Mouse (Mus musculus): ENCODE measurements at regions not wholly inside any gene's neighbourhood (a gene's known extent, or its start where the extent isn't known, plus 50 kb on each side); places are given as distances from the start of the nearest gene placed in this dataset.
"Not testable (repeated sequence)": the region's sequence is repeated elsewhere in the genome, so short reads cannot be mapped to it uniquely, and the experiment has no call there.

GRCm38 (mm10) chr6:9820311-9821243 is 872.3 kb downstream of the Nxph1 start:
- ATAC-seq (ENCODE audit: low FRiP score, low TSS enrichment) = no peak
- Histone ChIP-seq H3K4me2 (replicated peaks; ENCODE audit: low read depth, low read length) (no peak overlapping the region), H3K4me3 (ENCODE audit: low read length) (no peak overlapping the region), H3K9me3 (ENCODE audit: control insufficient read depth, low read length) (no peaks in the 10 kb centered on the region), H3K36me3 (ENCODE audit: control insufficient read depth, insufficient read depth, low read length) (no peaks in the 10 kb centered on the region), H3K9ac (ENCODE audit: low read depth, low read length) (no peak overlapping the region), H3K27ac (ENCODE audit: low read depth, low read length) (no peak overlapping the region), H3K27me3 (ENCODE audit: control insufficient read depth, insufficient read depth, low read length) (no peaks in the 10 kb centered on the region), H3K4me1 (ENCODE audit: control insufficient read depth, insufficient read depth, low read length) (no peaks in the 10 kb centered on the region)
- 76% methylated on average over 7 of the region's 7 CpGs for WGBS

- no peaks in the 10 kb centered on the region for H3K36me3 ChIP-seq (ENCODE audit: control insufficient read depth, insufficient read depth, low read length)
- H3K9ac ChIP-seq (ENCODE audit: low read depth, low read length) = no peak overlapping the region
- no peak overlapping the region for H3K27ac ChIP-seq (ENCODE audit: low read depth, low read length)
- peak; percentile 81; the same call in 1 of the 2 replicates for ATAC-seq (ENCODE audit: low FRiP score, low TSS enrichment)
- H3K4me1 ChIP-seq (ENCODE audit: control insufficient read depth, insufficient read depth, low read length) = no peaks in the 10 kb centered on the region
- H3K4me2 ChIP-seq (replicated peaks; ENCODE audit: low read depth, low read length) = no peak overlapping the region
- no peaks in the 10 kb centered on the region for H3K9me3 ChIP-seq (ENCODE audit: control insufficient read depth, low read length)
- WGBS = 21% methylated on average over 5 of the region's 5 CpGs
- no peak overlapping the region for H3K4me3 ChIP-seq (ENCODE audit: low read length)
- H3K27me3 ChIP-seq (ENCODE audit: control insufficient read depth, insufficient read depth, low read length) = no peaks in the 10 kb centered on the region
Measured at GRCm38 (mm10) chr6:9834884-9835476, 886.7 kb downstream of the Nxph1 start.

- Histone ChIP-seq H3K9me3 (ENCODE audit: control insufficient read depth, low read length) (no peaks in the 10 kb centered on the region), H3K4me1 (ENCODE audit: control insufficient read depth, insufficient read depth, low read length) (no peaks in the 10 kb centered on the region), H3K9ac (ENCODE audit: low read depth, low read length) (no peak overlapping the region), H3K27me3 (ENCODE audit: control insufficient read depth, insufficient read depth, low read length) (no peaks in the 10 kb centered on the region), H3K4me2 (replicated peaks; ENCODE audit: low read depth, low read length) (no peak overlapping the region), H3K36me3 (ENCODE audit: control insufficient read depth, insufficient read depth, low read length) (no peaks in the 10 kb centered on the region), H3K4me3 (ENCODE audit: low read length) (no peak overlapping the region), H3K27ac (ENCODE audit: low read depth, low read length) (no peak overlapping the region)
- ATAC-seq (ENCODE audit: low FRiP score, low TSS enrichment) = no peak
- WGBS = 84% methylated on average over 2 of the region's 2 CpGs
Measured at GRCm38 (mm10) chr6:9842391-9842790, 894.2 kb downstream of the Nxph1 start.

- H3K4me1 ChIP-seq (ENCODE audit: control insufficient read depth, insufficient read depth, low read length); H3K4me2 ChIP-seq (replicated peaks; ENCODE audit: low read depth, low read length); H3K4me3 ChIP-seq (ENCODE audit: low read length); H3K9ac ChIP-seq (ENCODE audit: low read depth, low read length); H3K27me3 ChIP-seq (ENCODE audit: control insufficient read depth, insufficient read depth, low read length); H3K36me3 ChIP-seq (ENCODE audit: control insufficient read depth, insufficient read depth, low read length); H3K9me3 ChIP-seq (ENCODE audit: control insufficient read depth, low read length); H3K27ac ChIP-seq (ENCODE audit: low read depth, low read length): not testable (repeated sequence)
- 83% methylated on average over 8 of the region's 8 CpGs for WGBS
- peak; percentile 100 for ATAC-seq (ENCODE audit: low FRiP score, low TSS enrichment)
Measured at GRCm38 (mm10) chr6:9889853-9890252, 941.6 kb downstream of the Nxph1 start.
